Mouse (Mus musculus) MEL (cell line): Measurements from ENCODE around the gene Zbtb21. TPM values are rescaled to one million over a fixed set of nuclear protein-coding genes. Genes with fewer than 3 reads are reported as not detected.
A peak's percentile ranks its signal among the peaks of the same experiment; 100 is the strongest.

Experiments
- DNase-seq: peaks from one replicate; pipeline ENCODE4 v3.0.0; 2011; ENCODE audit warnings: low read depth, low spot score
- H3K27ac ChIP-seq: 2 replicates; pipeline ENCODE4 v1.5.1; 2012; ENCODE audit warnings: low read depth, mild to moderate bottlenecking, control low read depth, low read length, moderate library complexity; ENCODE audit not compliant: control insufficient read depth
- H3K27me3 ChIP-seq, 2 experiments: fragments of 150-350 bp in 1 of 2; sonication (generic) in 1 of 2; 2 replicates each; pipeline ENCODE4 v1.6.1; 2012; ENCODE audit warnings: low read length in 2 of 2, mild to moderate bottlenecking in 2 of 2, improper control_type of control experiment in 1 of 2, moderate library complexity in 1 of 2; ENCODE audit not compliant: insufficient read depth in 2 of 2, control insufficient read depth in 1 of 2
- H3K36me3 ChIP-seq, 2 experiments: 2 replicates each; pipeline ENCODE4 v1.6.1; 2012 to 2014; ENCODE audit warnings: low read length in 2 of 2, improper control_type of control experiment in 1 of 2, inconsistent platforms in 1 of 2, mild to moderate bottlenecking in 1 of 2; ENCODE audit not compliant: insufficient read depth in 2 of 2, control insufficient read depth in 1 of 2
- H3K4me1 ChIP-seq, 2 experiments: fragments of 150-350 bp in 1 of 2; sonication (generic) in 1 of 2; 2 replicates each; pipeline ENCODE4 v1.6.1; 2012; ENCODE audit warnings: low read length in 2 of 2, improper control_type of control experiment in 1 of 2, mild to moderate bottlenecking in 1 of 2; ENCODE audit not compliant: insufficient read depth in 2 of 2, control insufficient read depth in 1 of 2
- H3K4me3 ChIP-seq, 2 experiments: fragments of 150-350 bp in 1 of 2; sonication (generic) in 1 of 2; 2 replicates each; pipeline ENCODE4 v1.5.1; 2012; ENCODE audit warnings: low read depth in 2 of 2, low read length in 2 of 2, mild to moderate bottlenecking in 2 of 2, moderate library complexity in 2 of 2, control low read depth in 1 of 2, improper control_type of control experiment in 1 of 2; ENCODE audit not compliant: control insufficient read depth in 1 of 2, insufficient read depth in 1 of 2
- H3K79me2 ChIP-seq: 2 replicates; pipeline ENCODE4 v1.6.1; 2012; ENCODE audit warnings: mild to moderate bottlenecking, low read length, moderate library complexity; ENCODE audit not compliant: control insufficient read depth, poor library complexity, insufficient read depth
- H3K9ac ChIP-seq: 2 replicates; pipeline ENCODE4 v1.6.1; 2012; ENCODE audit warnings: low read depth, mild to moderate bottlenecking, control low read depth, low read length, moderate library complexity; ENCODE audit not compliant: control insufficient read depth, poor library complexity, severe bottlenecking
- H3K9me3 ChIP-seq: fragments of 150-350 bp; sonication (generic); replicated peaks from 2 replicates; pipeline ENCODE4 v1.6.1; 2012; ENCODE audit warnings: mild to moderate bottlenecking, low read length, improper control_type of control experiment, moderate library complexity; ENCODE audit not compliant: insufficient read depth
- BHLHE40 ChIP-seq: IDR thresholded peaks from 2 replicates; pipeline ENCODE4 v1.6.1; 2012; ENCODE audit warnings: low read depth, mild to moderate bottlenecking, inconsistent platforms, low read length, improper control_type of control experiment, borderline replicate concordance
- CHD1 ChIP-seq: IDR thresholded peaks from 2 replicates; pipeline ENCODE4 v1.6.1; 2012; ENCODE audit warnings: low read depth, mild to moderate bottlenecking, inconsistent platforms, low read length, improper control_type of control experiment
- CHD2 ChIP-seq: IDR thresholded peaks from 2 replicates; pipeline ENCODE4 v1.6.1; 2011; ENCODE audit warnings: low read length, improper control_type of control experiment
- ELF1 ChIP-seq: IDR thresholded peaks from 2 replicates; pipeline ENCODE4 v1.6.1; 2014; ENCODE audit warnings: low read depth, mild to moderate bottlenecking, inconsistent platforms, low read length, improper control_type of control experiment, moderate library complexity
- ETS1 ChIP-seq: IDR thresholded peaks from 2 replicates; pipeline ENCODE4 v1.6.1; 2012; ENCODE audit warnings: low read depth, mild to moderate bottlenecking, inconsistent platforms, low read length, improper control_type of control experiment, moderate library complexity
- GABPA ChIP-seq: IDR thresholded peaks from 2 replicates; pipeline ENCODE4 v1.6.1; 2012; ENCODE audit warnings: low read depth, mild to moderate bottlenecking, inconsistent platforms, low read length, improper control_type of control experiment, moderate library complexity
- HCFC1 ChIP-seq: IDR thresholded peaks from 2 replicates; pipeline ENCODE4 v1.6.1; 2012; ENCODE audit warnings: low read depth, mild to moderate bottlenecking, inconsistent platforms, low read length, improper control_type of control experiment, moderate library complexity
- JUND ChIP-seq: IDR thresholded peaks from 2 replicates; pipeline ENCODE4 v1.6.1; 2011; ENCODE audit warnings: low read depth, mild to moderate bottlenecking, improper control_type of control experiment, low read length
- KAT2A ChIP-seq: conservative IDR thresholded peaks from 2 replicates; pipeline ENCODE4 v1.6.1; 2012; ENCODE audit warnings: low read depth, low read length, improper control_type of control experiment, inconsistent platforms
- MAX ChIP-seq: IDR thresholded peaks from 2 replicates; pipeline ENCODE4 v1.6.1; 2011; ENCODE audit warnings: low read length, improper control_type of control experiment
- MAZ ChIP-seq: IDR thresholded peaks from 2 replicates; pipeline ENCODE4 v1.6.1; 2012; ENCODE audit warnings: low read depth, mild to moderate bottlenecking, inconsistent platforms, low read length, improper control_type of control experiment
- MXI1 ChIP-seq: IDR thresholded peaks from 2 replicates; pipeline ENCODE4 v1.6.1; 2011; ENCODE audit warnings: mild to moderate bottlenecking, low read depth, low read length, improper control_type of control experiment
- MYC ChIP-seq: IDR thresholded peaks from 2 replicates; pipeline ENCODE4 v1.6.1; 2011; ENCODE audit warnings: low read depth, mild to moderate bottlenecking, low read length, improper control_type of control experiment, moderate library complexity
- NELFE ChIP-seq: IDR thresholded peaks from 2 replicates; pipeline ENCODE4 v1.6.1; 2011; ENCODE audit warnings: low read depth, low read length, improper control_type of control experiment
- NRF1 ChIP-seq: IDR thresholded peaks from 2 replicates; pipeline ENCODE4 v1.6.1; 2014; ENCODE audit warnings: low read depth, mild to moderate bottlenecking, inconsistent platforms, low read length, improper control_type of control experiment, moderate library complexity; ENCODE audit not compliant: poor library complexity, insufficient read depth, severe bottlenecking
- POLR2A ChIP-seq, 2 experiments: IDR thresholded peaks; 2 replicates each; pipeline ENCODE4 v1.6.1; 2011 to 2012; ENCODE audit warnings: low read length in 2 of 2, mild to moderate bottlenecking in 2 of 2, control low read depth in 1 of 2, improper control_type of control experiment in 1 of 2, low read depth in 1 of 2, moderate library complexity in 1 of 2; ENCODE audit not compliant: control insufficient read depth in 1 of 2, insufficient read depth in 1 of 2, poor library complexity in 1 of 2
- POLR2AphosphoS2 ChIP-seq: IDR thresholded peaks from 2 replicates; pipeline ENCODE4 v1.6.1; 2011; ENCODE audit warnings: low read length, improper control_type of control experiment
- POLR2AphosphoS5 ChIP-seq: IDR thresholded peaks from 2 replicates; pipeline ENCODE4 v1.6.1; 2012; ENCODE audit warnings: low read depth, borderline replicate concordance, mild to moderate bottlenecking, inconsistent platforms, low read length, moderate library complexity, mixed read lengths
- RAD21 ChIP-seq: IDR thresholded peaks from 2 replicates; pipeline ENCODE4 v1.6.1; 2011; ENCODE audit warnings: mild to moderate bottlenecking, low read depth, low read length, improper control_type of control experiment
- SIN3A ChIP-seq: IDR thresholded peaks from 2 replicates; pipeline ENCODE4 v1.6.1; 2012; ENCODE audit warnings: low read length, improper control_type of control experiment, inconsistent platforms
- SMC3 ChIP-seq: IDR thresholded peaks from 2 replicates; pipeline ENCODE4 v1.6.1; 2011; ENCODE audit warnings: low read depth, low read length, improper control_type of control experiment
- TBP ChIP-seq: IDR thresholded peaks from 2 replicates; pipeline ENCODE4 v1.8.0; 2011; ENCODE audit warnings: low read depth, low read length, improper control_type of control experiment
- TCF12 ChIP-seq: IDR thresholded peaks from 2 replicates; pipeline ENCODE4 v1.6.1; 2014; ENCODE audit warnings: low read depth, mild to moderate bottlenecking, inconsistent platforms, low read length, improper control_type of control experiment, moderate library complexity
- UBTF ChIP-seq: IDR thresholded peaks from 2 replicates; pipeline ENCODE4 v1.6.1; 2012; ENCODE audit warnings: low read depth, mild to moderate bottlenecking, inconsistent platforms, low read length, improper control_type of control experiment, moderate library complexity, borderline replicate concordance; ENCODE audit not compliant: insufficient read depth
- USF1 ChIP-seq: IDR thresholded peaks from 2 replicates; pipeline ENCODE4 v1.6.1; 2014; ENCODE audit warnings: low read depth, mild to moderate bottlenecking, inconsistent platforms, low read length, improper control_type of control experiment, moderate library complexity
- USF2 ChIP-seq, 2 experiments: IDR thresholded peaks; 2 replicates each; pipeline ENCODE4 v1.6.1; 2011 to 2012; ENCODE audit warnings: improper control_type of control experiment in 2 of 2, low read length in 2 of 2, borderline replicate concordance in 1 of 2, inconsistent platforms in 1 of 2, low read depth in 1 of 2, mild to moderate bottlenecking in 1 of 2; ENCODE audit not compliant: insufficient read depth in 1 of 2
- ZKSCAN1 ChIP-seq: IDR thresholded peaks from 2 replicates; pipeline ENCODE4 v1.6.1; 2012; ENCODE audit warnings: low read depth, mild to moderate bottlenecking, inconsistent platforms, low read length, improper control_type of control experiment, moderate library complexity
- ZMIZ1 ChIP-seq: IDR thresholded peaks from 2 replicates; pipeline ENCODE4 v1.6.1; 2012; ENCODE audit warnings: low read depth, mild to moderate bottlenecking, inconsistent platforms, low read length, improper control_type of control experiment, moderate library complexity
- ZNF384 ChIP-seq: IDR thresholded peaks from 2 replicates; pipeline ENCODE4 v1.6.1; 2012; ENCODE audit warnings: low read depth, mild to moderate bottlenecking, inconsistent platforms, low read length, improper control_type of control experiment
- polyA plus RNA-seq, 2 experiments: library from polyadenylated mRNA; stranded (reverse) in 1 of 2; unstranded in 1 of 2; fragments of >175 nt in 1 of 2; fragments of >200 nt in 1 of 2; gene quantifications; 2 replicates each; pipeline versions ENCODE4 v1.2.1 to v1.2.4; 2012; ENCODE audit warnings: low replicate concordance in 2 of 2, low read depth in 1 of 2; ENCODE audit not compliant: insufficient read length in 2 of 2, insufficient read depth in 1 of 2, missing spikeins in 1 of 2
- total RNA-seq: library from RNA; depleted of rRNA; stranded (reverse); fragments of 300-350 nt; gene quantifications from 2 replicates; pipeline ENCODE4 v1.2.3, GENCODE M21; 2012; rRNA removed

The Zbtb21 gene
- total RNA-seq = 7.3 and 9.4 TPM in 2 replicates
- polyA plus RNA-seq = 1 to 10 TPM in 1 of 2 experiments, not detected in 1; 9.6 TPM

DNA sequence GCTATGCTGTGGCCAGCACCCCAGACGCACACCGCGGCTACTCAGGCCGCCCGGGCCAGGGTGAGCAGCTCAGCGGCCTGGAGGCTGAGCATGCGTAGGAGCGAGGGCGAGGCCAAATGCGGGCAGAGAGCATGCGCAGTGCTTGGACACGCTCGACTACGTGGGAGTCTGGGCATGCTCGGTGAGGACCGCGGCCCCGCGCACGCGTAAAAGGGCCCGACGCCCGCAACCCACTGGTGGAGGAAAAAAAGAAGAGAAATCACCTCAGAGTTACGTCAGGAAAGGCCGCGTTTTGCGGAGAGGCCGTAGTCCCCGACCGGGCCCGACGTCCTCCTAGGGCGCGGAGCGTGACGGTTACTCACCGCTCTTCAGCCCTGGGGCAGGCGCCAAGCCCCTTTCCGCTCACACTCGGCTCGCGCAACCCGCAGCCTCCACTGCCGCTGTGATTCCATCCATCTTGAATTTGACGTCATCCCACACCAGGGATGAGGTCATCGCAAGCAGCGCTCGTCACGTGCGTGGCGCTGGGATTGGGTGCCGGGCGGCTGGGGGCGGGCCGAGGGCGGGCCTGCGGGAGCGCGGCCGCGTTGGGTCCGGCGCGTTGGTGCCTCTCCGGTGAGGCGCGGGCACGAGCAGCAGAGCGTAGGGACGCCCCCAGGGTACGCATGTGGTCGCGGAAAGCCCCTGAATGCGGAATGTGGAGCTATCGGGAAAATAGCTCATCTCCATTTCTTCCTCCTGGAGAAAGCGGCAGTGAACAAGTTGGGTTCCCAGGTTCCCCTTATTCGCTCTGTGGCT, at the start of gene Zbtb21, which contains the start of gene C2cd2:
Gene Zbtb21, minus strand, starts transcription at position 472 of the 798 bp plus-strand sequence.
Gene C2cd2, minus strand, starts transcription at position 448 of the 798 bp plus-strand sequence.
- Histone ChIP-seq H3K4me3 (peak within 1 kb of the TSS; percentile 70 to 79), H3K79me2 (peaks cover 9% of the 10 kb centered on the region), H3K9ac (peak within 1 kb of the TSS; percentile 86), H3K9me3 (no peaks in the 10 kb centered on the region), H3K27me3 (no peaks in the 10 kb centered on the region), H3K4me1 (peaks cover 20 to 40% of the 10 kb centered on the region in 2 experiments), H3K36me3 (peaks cover 0 to 47% of the 10 kb centered on the region in 2 experiments; a peak in 2 of 4 replicates), H3K27ac (peak within 1 kb of the TSS; percentile 60)
- TF ChIP-seq ZNF384 (peak; percentile 73), UBTF (no peak), POLR2AphosphoS2 (peak; percentile 77), SIN3A (peak; percentile 69), SMC3 (0 out of 2 replicates have a peak, but pooled peaks have one; percentile 8), NRF1 (peak; percentile 95), ETS1 (peak; percentile 89), HCFC1 (peak; percentile 87), RAD21 (no peak), JUND (no peak), TBP (peak; percentile 34), MYC (peak; percentile 67), MXI1 (peak; percentile 76), TCF12 (peak; percentile 29), NELFE (peak; percentile 98), MAZ (peak; percentile 62; the same call in 1 of the 2 replicates), ZMIZ1 (peak; percentile 91), ELF1 (peak; percentile 18; the same call in 1 of the 2 replicates), ZKSCAN1 (no peak), KAT2A (peak; percentile 70), POLR2AphosphoS5 (no peak), MAX (peak; percentile 86), CHD1 (peak; percentile 38; the same call in 1 of the 2 replicates), GABPA (peak; percentile 90; the same call in 1 of the 2 replicates), BHLHE40 (peak; percentile 97), POLR2A (IDR thresholded peaks at IDR 0.05; ENCODE audit: control insufficient read depth in 1 of 2, insufficient read depth in 1 of 2, low read depth in 1 of 2, low read length in 2 of 2, poor library complexity in 1 of 2) (peak; percentile 73 to 89), USF1 (peak; percentile 89), CHD2 (no peak), USF2 (IDR thresholded peaks at IDR 0.05; ENCODE audit: borderline replicate concordance in 1 of 2, insufficient read depth in 1 of 2, low read depth in 1 of 2, low read length in 2 of 2) (0 out of 4 replicates have a peak, but pooled peaks of 1 of the 2 experiments have one; percentile 40)
- peak; percentile 96 for DNase-seq
